Mouse (Mus musculus) stomach, embryonic 16.5 days (tissue): ENCODE data around the gene Inka2. TPM values are rescaled to one million over a fixed set of nuclear protein-coding genes. Genes with fewer than 3 reads are reported as not detected.

Source experiments
- ATAC-seq: fragments of 200-750 bp; cut with Nextera tagmentation; 2 replicates; pipeline ENCODE4 v1.8.0; 2017; ENCODE audit warnings: moderate number of reproducible peaks, moderate TSS enrichment; ENCODE audit not compliant: insufficient read depth, low FRiP score
- H3K27ac ChIP-seq: fragments of 300-500 bp; sonication (generic); 2 replicates; pipeline ENCODE4 v1.5.1; 2014; ENCODE audit warnings: low read length
- H3K27me3 ChIP-seq: fragments of 300-500 bp; sonication (generic); 2 replicates; pipeline ENCODE4 v1.6.1; 2014; ENCODE audit warnings: low read length, control low read depth, mixed read lengths; ENCODE audit not compliant: control insufficient read depth, insufficient read depth
- H3K36me3 ChIP-seq: fragments of 300-500 bp; sonication (generic); 2 replicates; pipeline ENCODE4 v1.6.1; 2014; ENCODE audit warnings: low read length; ENCODE audit not compliant: control insufficient read depth, insufficient read depth
- H3K4me1 ChIP-seq: fragments of 300-500 bp; sonication (generic); 2 replicates; pipeline ENCODE4 v1.6.1; 2014; ENCODE audit warnings: low read length, control low read depth, mixed read lengths; ENCODE audit not compliant: control insufficient read depth, insufficient read depth
- H3K4me2 ChIP-seq: fragments of 300-500 bp; sonication (generic); 2 replicates; pipeline ENCODE4 v1.6.1; 2014; ENCODE audit warnings: low read depth, low read length, mixed read lengths
- H3K4me3 ChIP-seq: fragments of 300-500 bp; sonication (generic); replicated peaks from 2 replicates; pipeline ENCODE4 v1.5.1; 2014; ENCODE audit warnings: mild to moderate bottlenecking, low read length
- H3K9ac ChIP-seq: fragments of 300-500 bp; sonication (generic); 2 replicates; pipeline ENCODE4 v1.6.1; 2014; ENCODE audit warnings: low read length
- H3K9me3 ChIP-seq: fragments of 300-500 bp; sonication (generic); replicated peaks from 2 replicates; pipeline ENCODE4 v1.6.1; 2016; ENCODE audit warnings: low read length, control low read depth; ENCODE audit not compliant: control insufficient read depth
- WGBS: fragments of 180-500 bp; shearing (Covaris S2); extraction: QIAGEN DNeasy Blood & Tissue Kit; methylation state at CpG from one replicate; pipeline ENCODE4 v1.1.7; 2014; 5-methylcytosine and 5-hydroxymethylcytosine counted together
- polyA plus RNA-seq: library from polyadenylated mRNA; unstranded; fragments of >200 nt; fragmentation: Nextera tagmentation; extraction: Ambion mirVana; gene quantifications from 2 replicates; pipeline ENCODE4 v1.2.1, GENCODE M21; 2015

The Inka2 gene
- polyA plus RNA-seq, 1 experiment from 2014 or later = 4.9 TPM

DNA sequence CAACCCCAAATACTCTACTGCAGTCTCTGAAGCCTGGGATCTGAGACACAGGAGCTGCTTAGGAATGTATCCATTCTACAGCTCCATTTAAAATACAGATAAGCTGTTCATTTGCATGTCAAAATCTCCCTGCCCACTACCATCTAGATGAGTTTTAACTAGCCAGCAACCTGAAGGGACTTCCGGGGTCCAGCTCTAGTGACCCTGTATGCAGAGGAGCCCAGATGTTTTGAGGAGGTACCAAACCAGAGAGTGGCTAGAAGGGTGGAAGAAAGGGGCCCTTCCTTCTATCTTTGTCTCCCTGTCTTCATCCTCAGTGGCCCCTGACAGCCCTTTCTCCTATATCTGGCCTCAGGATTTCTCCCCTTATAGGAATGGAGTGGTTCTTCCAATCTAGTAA, 33.6 kb upstream of the Inka2 start:
- Histone ChIP-seq H3K4me1 (no peaks in the 10 kb centered on the region), H3K9ac (no peak overlapping the region), H3K9me3 (no peaks in the 10 kb centered on the region), H3K4me2 (no peak overlapping the region), H3K36me3 (no peaks in the 10 kb centered on the region), H3K27ac (no peak overlapping the region), H3K27me3 (no peaks in the 10 kb centered on the region), H3K4me3 (no peak overlapping the region)
- no peak for ATAC-seq
- 93% methylated on average over 1 of the region's 1 CpGs for WGBS

DNA sequence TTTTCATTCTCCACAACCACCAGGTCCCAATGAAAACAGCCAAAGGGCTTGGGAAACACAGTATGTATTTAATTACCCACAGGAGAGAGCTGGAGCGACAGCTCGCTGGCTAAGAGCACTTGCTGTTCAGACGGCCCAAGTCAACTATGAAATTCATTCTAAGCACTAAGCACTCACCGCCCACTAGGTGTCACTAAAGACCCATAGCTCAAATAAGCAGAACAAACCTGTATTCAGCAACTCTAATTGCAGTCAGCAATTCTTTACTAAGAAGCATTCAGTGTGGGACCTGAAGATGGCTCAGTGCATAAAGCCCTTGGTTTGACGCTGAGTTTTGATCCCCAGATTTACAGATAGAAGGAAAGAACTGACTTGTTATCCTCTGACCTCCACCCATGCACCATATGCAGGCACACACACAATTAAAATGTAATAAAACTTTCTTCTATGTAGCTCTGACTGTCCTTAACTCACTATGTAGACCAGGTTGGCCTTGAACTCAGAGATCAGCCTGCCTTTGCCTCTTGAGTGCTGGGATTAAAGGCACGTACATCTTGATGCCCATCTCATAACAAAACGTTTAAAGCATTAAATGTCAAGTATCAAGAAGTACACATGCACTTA, 29.7 kb upstream of the Inka2 start:
- no peak overlapping the region for H3K9ac ChIP-seq
- H3K4me2 ChIP-seq = no peak overlapping the region
- no peaks in the 10 kb centered on the region for H3K27me3 ChIP-seq
- WGBS = 18% methylated on average over 7 of the region's 7 CpGs
- no peaks in the 10 kb centered on the region for H3K4me1 ChIP-seq
- ATAC-seq = peak; percentile 58; the same call in 1 of the 2 replicates
- no peak overlapping the region for H3K27ac ChIP-seq
- peaks cover 13% of the 10 kb centered on the region for H3K36me3 ChIP-seq
- no peaks in the 10 kb centered on the region for H3K9me3 ChIP-seq
- H3K4me3 ChIP-seq = no peak overlapping the region

DNA sequence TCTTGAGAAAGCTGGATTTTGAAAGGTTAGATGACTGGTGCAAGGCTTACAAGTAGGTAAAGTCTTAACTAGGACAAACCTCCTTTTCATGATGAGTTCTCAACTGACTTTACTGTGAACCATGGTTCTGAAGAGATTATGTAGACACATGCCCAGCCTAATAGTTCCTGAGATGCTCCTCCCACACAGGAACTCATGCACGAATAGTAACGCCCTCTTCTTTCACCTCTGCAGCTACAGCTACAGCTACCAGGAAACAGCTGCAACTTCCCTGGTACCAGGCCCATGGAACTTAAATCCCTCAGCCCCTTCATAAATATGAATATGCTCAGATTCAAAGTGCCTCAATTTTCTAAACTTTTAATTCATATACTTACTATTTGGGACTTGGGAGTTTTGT, 28.5 kb upstream of the Inka2 start:
- H3K4me2 ChIP-seq = no peak overlapping the region
- no peak overlapping the region for H3K27ac ChIP-seq
- H3K36me3 ChIP-seq = peaks cover 16% of the 10 kb centered on the region
- H3K9me3 ChIP-seq = no peaks in the 10 kb centered on the region
- no peak overlapping the region for H3K9ac ChIP-seq
- no peaks in the 10 kb centered on the region for H3K4me1 ChIP-seq
- ATAC-seq = no peak
- no peaks in the 10 kb centered on the region for H3K27me3 ChIP-seq
- WGBS = 42% methylated on average over 2 of the region's 2 CpGs
- no peak overlapping the region for H3K4me3 ChIP-seq

GRCm38 (mm10) chr3:105680346-105680745, 24.1 kb upstream of the Inka2 start:
- H3K9me3 ChIP-seq = no peaks in the 10 kb centered on the region
- no peak overlapping the region for H3K9ac ChIP-seq
- no peak overlapping the region for H3K27ac ChIP-seq
- H3K27me3 ChIP-seq = no peaks in the 10 kb centered on the region
- WGBS = 86% methylated on average over 7 of the region's 7 CpGs
- H3K4me1 ChIP-seq = no peaks in the 10 kb centered on the region
- no peak overlapping the region for H3K4me2 ChIP-seq
- peaks cover 23% of the 10 kb centered on the region for H3K36me3 ChIP-seq
- no peak for ATAC-seq
- H3K4me3 ChIP-seq = no peak overlapping the region

- Histone ChIP-seq H3K27me3 (no peaks in the 10 kb centered on the region), H3K4me1 (no peaks in the 10 kb centered on the region), H3K4me2 (peak overlapping the region; percentile 81), H3K36me3 (peaks cover 7% of the 10 kb centered on the region; the same call in 1 of the 2 replicates), H3K9me3 (no peaks in the 10 kb centered on the region), H3K9ac (peak overlapping the region; percentile 97), H3K27ac (peak overlapping the region; percentile 79), H3K4me3 (peak overlapping the region; percentile 97)
- WGBS = 6% methylated on average over 60 of the region's 60 CpGs
- ATAC-seq = peak; percentile 26
Observed at GRCm38 (mm10) chr3:105686394-105687323, 17.7 kb upstream of the Inka2 start.

GRCm38 (mm10) chr3:105687324-105688060, 16.9 kb upstream of the Inka2 start, which contains the start of gene Ddx20:
Ddx20 (minus strand) TSS chr3:105687574.
- ATAC-seq = peak; percentile 97
- Histone ChIP-seq H3K4me1 (no peaks in the 10 kb centered on the region), H3K27me3 (no peaks in the 10 kb centered on the region), H3K9me3 (no peaks in the 10 kb centered on the region), H3K9ac (peak within 1 kb of the TSS; percentile 97), H3K4me2 (peak within 1 kb of the TSS; percentile 81), H3K4me3 (peak within 1 kb of the TSS; percentile 97), H3K27ac (peak within 1 kb of the TSS; percentile 85), H3K36me3 (peaks cover 4% of the 10 kb centered on the region; the same call in 1 of the 2 replicates)
- under 1% methylated on average over 72 of the region's 72 CpGs for WGBS

- Histone ChIP-seq H3K9ac (no peak overlapping the region), H3K9me3 (no peaks in the 10 kb centered on the region), H3K27me3 (no peaks in the 10 kb centered on the region), H3K4me3 (no peak overlapping the region), H3K36me3 (no peaks in the 10 kb centered on the region), H3K27ac (no peak overlapping the region), H3K4me2 (no peak overlapping the region), H3K4me1 (no peaks in the 10 kb centered on the region)
- WGBS = 72% methylated on average over 2 of the region's 2 CpGs
- no peak for ATAC-seq
Observed at GRCm38 (mm10) chr3:105688536-105688935, 15.9 kb upstream of the Inka2 start.

DNA sequence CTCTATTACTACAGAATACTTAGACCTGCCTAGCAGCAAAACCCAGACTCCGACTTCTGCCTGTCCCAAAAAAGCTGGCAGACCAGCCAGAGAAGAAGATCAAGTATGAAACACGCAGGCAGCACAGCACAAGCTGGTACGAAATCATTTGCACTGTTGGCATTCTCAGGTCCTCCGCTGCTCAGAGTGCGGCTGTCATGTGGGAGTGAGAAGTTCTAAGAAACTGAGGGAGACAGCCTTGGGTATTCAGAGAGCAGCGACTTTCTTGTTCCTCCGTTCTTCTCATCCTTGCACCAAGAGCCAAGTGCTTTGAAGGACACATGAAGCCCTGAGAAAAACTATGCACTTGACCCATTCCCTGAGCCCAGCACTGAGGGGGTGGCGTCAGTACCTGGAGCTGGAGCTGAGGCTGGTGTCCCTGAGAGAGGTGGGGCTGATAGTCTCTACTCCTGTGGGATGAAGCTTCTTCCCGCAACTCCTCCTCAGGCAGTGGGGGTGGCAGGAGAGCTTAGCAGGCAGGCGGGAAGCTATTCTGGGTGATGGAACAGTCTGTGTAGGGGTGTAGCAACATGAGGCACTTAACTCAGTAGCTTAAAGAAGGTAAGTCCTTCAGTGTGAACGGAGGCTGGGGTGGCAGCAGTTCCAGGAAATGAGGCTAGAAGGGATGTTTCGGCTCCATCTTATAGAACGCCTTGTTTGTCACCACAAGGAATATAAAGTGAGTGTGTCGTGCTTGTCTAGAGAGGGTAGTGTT, 10.9 kb upstream of the Inka2 start:
- peaks cover 3% of the 10 kb centered on the region; the same call in 1 of the 2 replicates for H3K4me1 ChIP-seq
- WGBS = 67% methylated on average over 14 of the region's 14 CpGs
- no peaks in the 10 kb centered on the region for H3K9me3 ChIP-seq
- H3K9ac ChIP-seq = no peak overlapping the region
- no peak overlapping the region for H3K27ac ChIP-seq
- 0 out of 2 replicates have a peak, but pooled peaks cover 3% of the 10 kb centered on the region for H3K27me3 ChIP-seq
- H3K4me2 ChIP-seq = no peak overlapping the region
- H3K4me3 ChIP-seq = no peak overlapping the region
- no peaks in the 10 kb centered on the region for H3K36me3 ChIP-seq
- ATAC-seq = no peak
